Mouse (Mus musculus): ENCODE data around the gene Tet2. TPM values are rescaled to one million over a fixed set of nuclear protein-coding genes. Genes with fewer than 3 reads are reported as not detected.
A peak's percentile ranks its signal among the peaks of the same experiment; 100 is the strongest.

The Tet2 gene
- total and polyA plus RNA-seq, 3 experiments = 6.8 to 101 (median 10.9) TPM

DNA sequence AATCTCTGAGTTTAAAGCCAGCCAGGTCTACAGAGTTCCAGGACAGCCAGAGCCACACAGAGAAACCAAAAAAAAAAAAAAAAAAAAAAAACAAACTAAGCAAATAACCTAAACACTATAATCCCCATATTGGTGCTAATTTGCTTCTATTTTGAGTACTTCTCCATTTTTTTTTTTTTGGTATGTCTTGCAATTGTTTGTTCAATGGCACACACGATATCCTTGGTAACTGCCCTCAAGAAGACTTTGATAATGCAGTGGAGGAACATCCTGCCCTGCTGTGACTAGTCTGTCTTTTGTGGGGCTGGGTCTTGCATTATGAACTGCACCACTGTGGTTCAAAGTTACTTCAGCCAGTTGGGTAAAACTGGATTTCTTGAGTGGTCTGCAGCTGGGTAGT is 19.4 kb downstream of the Tet2 start (continued):
- TF ChIP-seq POLR2AphosphoS2 (IDR thresholded peaks at IDR 0.05; ENCODE audit: low read length) = no peak
- TF ChIP-seq MAX (IDR thresholded peaks at IDR 0.05; ENCODE audit: low read length) = no peak

GRCm38 (mm10) chr3:133524341-133525050 is 20.4 kb downstream of the Tet2 start:
- peaks cover 7 to 51% of the 10 kb centered on the region in 2 experiments; a peak in 3 of 4 replicates for H3K36me3 ChIP-seq (ENCODE audit: control insufficient read depth in 1 of 2, insufficient read depth in 2 of 2, low read length in 2 of 2)
- H3K4me1 ChIP-seq (ENCODE audit: control insufficient read depth in 1 of 2, insufficient read depth in 2 of 2, low read length in 2 of 2) = peaks cover 25 to 32% of the 10 kb centered on the region in 2 experiments
- H3K27ac ChIP-seq (ENCODE audit: control insufficient read depth, low read depth, low read length) = no peak overlapping the region
- H3K9me3 ChIP-seq (replicated peaks; ENCODE audit: insufficient read depth, low read length) = no peaks in the 10 kb centered on the region
- no peaks in the 10 kb centered on the region for H3K27me3 ChIP-seq (ENCODE audit: control insufficient read depth in 1 of 2, insufficient read depth in 2 of 2, low read length in 2 of 2)
- peaks cover 10% of the 10 kb centered on the region; the same call in 1 of the 2 replicates for H3K79me2 ChIP-seq (ENCODE audit: control insufficient read depth, insufficient read depth, low read length, poor library complexity)
- TF ChIP-seq JUND (IDR thresholded peaks at IDR 0.05; ENCODE audit: low read depth, low read length) (no peak), MYC (IDR thresholded peaks at IDR 0.05; ENCODE audit: low read depth, low read length) (no peak), POLR2AphosphoS5 (IDR thresholded peaks at IDR 0.05; ENCODE audit: borderline replicate concordance, low read depth, low read length) (no peak), KAT2A (conservative IDR thresholded peaks at IDR 0.05; ENCODE audit: low read depth, low read length) (no peak), CTCF (IDR thresholded peaks at IDR 0.05 in 2 of 3, conservative IDR thresholded peaks at IDR 0.05 in 1 of 3; ENCODE audit: control insufficient read depth in 1 of 3, insufficient read depth in 1 of 3, low read depth in 2 of 3, low read length in 3 of 3, poor library complexity in 1 of 3, severe bottlenecking in 1 of 3) (no peak), TAL1 (IDR thresholded peaks at IDR 0.05; ENCODE audit: low read length) (no peak), SIN3A (IDR thresholded peaks at IDR 0.05; ENCODE audit: low read length) (no peak)
- DNase-seq (ENCODE audit: low read depth, low spot score) = no peak
- H3K9ac ChIP-seq (ENCODE audit: control insufficient read depth, low read depth, low read length, poor library complexity, severe bottlenecking) = no peak overlapping the region
- no peak overlapping the region for H3K4me3 ChIP-seq (ENCODE audit: control insufficient read depth in 1 of 2, insufficient read depth in 1 of 2, low read depth in 2 of 2, low read length in 2 of 2)

GRCm38 (mm10) chr3:133523191-133523590 is 21.7 kb downstream of the Tet2 start:
- Histone ChIP-seq H3K27ac (ENCODE audit: control insufficient read depth, low read depth, low read length) (peak overlapping the region; percentile 56), H3K9ac (ENCODE audit: control insufficient read depth, low read depth, low read length, poor library complexity, severe bottlenecking) (no peak overlapping the region; the same call in 1 of the 2 replicates), H3K36me3 (ENCODE audit: control insufficient read depth in 1 of 2, insufficient read depth in 2 of 2, low read length in 2 of 2) (peaks cover 7 to 58% of the 10 kb centered on the region in 2 experiments; a peak in 3 of 4 replicates), H3K4me1 (ENCODE audit: control insufficient read depth in 1 of 2, insufficient read depth in 2 of 2, low read length in 2 of 2) (peaks cover 25 to 36% of the 10 kb centered on the region in 2 experiments), H3K27me3 (ENCODE audit: control insufficient read depth in 1 of 2, insufficient read depth in 2 of 2, low read length in 2 of 2) (no peaks in the 10 kb centered on the region), H3K9me3 (replicated peaks; ENCODE audit: insufficient read depth, low read length) (no peaks in the 10 kb centered on the region), H3K79me2 (ENCODE audit: control insufficient read depth, insufficient read depth, low read length, poor library complexity) (peaks cover 10% of the 10 kb centered on the region; the same call in 1 of the 2 replicates), H3K4me3 (ENCODE audit: control insufficient read depth in 1 of 2, insufficient read depth in 1 of 2, low read depth in 2 of 2, low read length in 2 of 2) (no peak overlapping the region)
- DNase-seq (ENCODE audit: low read depth, low spot score) = peak; percentile 58
- TF ChIP-seq TBP (IDR thresholded peaks at IDR 0.05; ENCODE audit: low read depth, low read length) (no peak), MEF2A (IDR thresholded peaks at IDR 0.05; ENCODE audit: extremely low read depth, insufficient replicate concordance, low read depth, low read length, poor library complexity, severe bottlenecking) (no peak), GATA1 (IDR thresholded peaks at IDR 0.05; ENCODE audit: low read depth, low read length) (peak; percentile 94), MYB (IDR thresholded peaks at IDR 0.05; ENCODE audit: low read depth, low read length) (0 out of 2 replicates have a peak, but pooled peaks have one; percentile 22), ZMIZ1 (IDR thresholded peaks at IDR 0.05; ENCODE audit: low read depth, low read length) (no peak), RAD21 (IDR thresholded peaks at IDR 0.05; ENCODE audit: low read depth, low read length) (no peak), ZNF384 (IDR thresholded peaks at IDR 0.05; ENCODE audit: low read depth, low read length) (peak; percentile 82), EP300 (IDR thresholded peaks at IDR 0.05; ENCODE audit: low read depth in 1 of 2, low read length in 2 of 2) (peak; percentile 81 to 90), HCFC1 (IDR thresholded peaks at IDR 0.05; ENCODE audit: low read depth, low read length) (no peak), SIN3A (IDR thresholded peaks at IDR 0.05; ENCODE audit: low read length) (0 out of 2 replicates have a peak, but pooled peaks have one; percentile 28), TCF12 (IDR thresholded peaks at IDR 0.05; ENCODE audit: low read depth, low read length) (peak; percentile 86), SMC3 (IDR thresholded peaks at IDR 0.05; ENCODE audit: low read depth, low read length) (no peak), NRF1 (IDR thresholded peaks at IDR 0.05; ENCODE audit: insufficient read depth, low read depth, low read length, poor library complexity, severe bottlenecking) (no peak), CHD2 (IDR thresholded peaks at IDR 0.05; ENCODE audit: low read length) (no peak), ETS1 (IDR thresholded peaks at IDR 0.05; ENCODE audit: low read depth, low read length) (peak; percentile 75), USF1 (IDR thresholded peaks at IDR 0.05; ENCODE audit: low read depth, low read length) (no peak), ZC3H11A (IDR thresholded peaks at IDR 0.05; ENCODE audit: low read depth, low read length) (no peak), USF2 (IDR thresholded peaks at IDR 0.05; ENCODE audit: borderline replicate concordance in 1 of 2, insufficient read depth in 1 of 2, low read depth in 1 of 2, low read length in 2 of 2) (no peak), BHLHE40 (IDR thresholded peaks at IDR 0.05; ENCODE audit: borderline replicate concordance, low read depth, low read length) (peak; percentile 72; the same call in 1 of the 2 replicates), JUND (IDR thresholded peaks at IDR 0.05; ENCODE audit: low read depth, low read length) (no peak), MXI1 (IDR thresholded peaks at IDR 0.05; ENCODE audit: low read depth, low read length) (no peak)
